Mouse (Mus musculus) embryonic fibroblast, embryonic 13.5 days (primary cell): ENCODE measurements at regions not wholly inside any gene's neighbourhood (a gene's known extent, or its start where the extent isn't known, plus 50 kb on each side); places are given as distances from the start of the nearest gene placed in this dataset.

ENCODE experiments used
- CTCF ChIP-seq: IDR thresholded peaks from 2 replicates; pipeline ENCODE4 v1.5.1; 2011; ENCODE audit warnings: mild to moderate bottlenecking, control low read depth, low read length, moderate library complexity, borderline replicate concordance; ENCODE audit not compliant: insufficient read depth
- POLR2A ChIP-seq: IDR thresholded peaks from 2 replicates; pipeline ENCODE4 v1.6.1; 2011; ENCODE audit warnings: low read depth, mild to moderate bottlenecking, control low read depth, low read length, moderate library complexity

DNA sequence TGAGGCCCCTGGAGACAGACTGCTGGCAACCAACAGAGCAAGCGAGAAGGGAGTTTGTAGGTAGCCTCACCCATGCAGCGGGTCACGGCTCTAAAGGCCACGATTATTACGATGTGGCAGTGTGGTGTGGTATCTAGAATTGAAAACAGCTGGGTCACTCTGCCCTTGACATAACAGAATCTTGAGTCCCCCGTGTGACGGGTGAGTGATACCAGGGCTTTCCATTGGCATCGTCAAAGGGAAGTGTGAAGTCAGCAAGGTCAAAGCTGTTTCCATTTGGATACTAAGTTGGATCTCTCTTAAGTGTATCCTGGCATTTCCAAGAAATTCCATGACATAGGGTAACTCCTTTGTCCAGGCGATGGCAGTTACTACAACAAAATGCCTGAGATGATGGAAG, 106.7 kb upstream of the Osmr start:
- TF ChIP-seq CTCF (no peak), POLR2A (no peak)
